Mouse (Mus musculus) spleen, adult 2 months (tissue): ENCODE measurements at regions not wholly inside any gene's neighbourhood (a gene's known extent, or its start where the extent isn't known, plus 50 kb on each side); places are given as distances from the start of the nearest gene placed in this dataset.

Experiments used
- DNase-seq, 2 experiments: peaks; one replicate each; pipeline versions ENCODE4 v3.0.0 to v3.0.0-alpha.2; 2012 to 2021; ENCODE audit warnings: low spot score in 2 of 2, low read depth in 1 of 2
- H3K27ac ChIP-seq: fragments of 200-500 bp; 2 replicates; pipeline ENCODE4 v1.5.1; 2012; ENCODE audit warnings: low read length, inconsistent platforms; ENCODE audit not compliant: insufficient read depth
- H3K27me3 ChIP-seq: fragments of 200-500 bp; 2 replicates; pipeline ENCODE4 v1.6.1; 2012; ENCODE audit warnings: mild to moderate bottlenecking, moderate library complexity, low read length, inconsistent platforms; ENCODE audit not compliant: control insufficient read depth, insufficient read depth
- H3K36me3 ChIP-seq: fragments of 200-500 bp; 2 replicates; pipeline ENCODE4 v1.6.1; 2012; ENCODE audit warnings: mild to moderate bottlenecking, low read length, inconsistent platforms; ENCODE audit not compliant: control insufficient read depth, insufficient read depth
- H3K4me1 ChIP-seq: fragments of 200-500 bp; 2 replicates; pipeline ENCODE4 v1.6.1; 2011; ENCODE audit warnings: inconsistent platforms; ENCODE audit not compliant: control insufficient read depth, insufficient read depth, insufficient read length
- H3K4me3 ChIP-seq: fragments of 200-500 bp; 2 replicates; pipeline ENCODE4 v1.5.1; 2011; ENCODE audit warnings: mild to moderate bottlenecking, inconsistent platforms; ENCODE audit not compliant: insufficient read depth, insufficient read length; ENCODE audit errors: extremely low read depth
- CTCF ChIP-seq: fragments of 200-500 bp; IDR thresholded peaks from 2 replicates; pipeline ENCODE4 v1.5.1; 2011; ENCODE audit warnings: mild to moderate bottlenecking, inconsistent platforms; ENCODE audit not compliant: insufficient read depth, insufficient read length, insufficient replicate concordance; ENCODE audit errors: extremely low read depth
- POLR2A ChIP-seq: fragments of 200-500 bp; IDR thresholded peaks from 2 replicates; pipeline ENCODE4 v1.6.1; 2011; ENCODE audit warnings: low read depth, low read length, inconsistent platforms
- WGBS: fragments of 180-500 bp; shearing (Covaris S2); methylation state at CpG from one replicate; pipeline ENCODE4 v1.1.7; 2018; 5-methylcytosine and 5-hydroxymethylcytosine counted together

DNA sequence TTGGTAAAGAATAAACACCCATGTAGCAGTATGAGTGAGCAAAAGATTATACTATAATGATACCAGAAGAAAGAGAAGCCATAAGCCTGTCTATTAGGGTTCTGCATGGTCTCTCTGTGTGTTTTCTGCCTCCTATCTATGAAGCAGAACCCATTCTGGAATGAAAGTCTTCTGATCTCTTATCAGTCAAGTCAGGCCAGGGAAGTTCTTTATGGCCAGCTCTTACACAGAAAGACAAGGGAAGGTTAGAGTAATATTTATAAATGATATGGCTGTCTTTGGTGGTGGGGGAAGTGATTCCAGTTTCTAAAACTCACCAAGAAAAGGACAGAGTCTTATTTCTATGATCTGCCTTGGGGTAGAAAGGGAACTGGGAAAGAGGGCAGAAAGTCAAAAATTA is 182.0 kb upstream of the Speer2 start:
- TF ChIP-seq POLR2A, result no peak
- no peak for TF ChIP-seq CTCF
- Histone ChIP-seq H3K36me3 (no peaks in the 10 kb centered on the region), H3K4me1 (no peaks in the 10 kb centered on the region), H3K4me3 (no peak overlapping the region), H3K27me3 (no peaks in the 10 kb centered on the region), H3K27ac (no peak overlapping the region)
- DNase-seq, result no peak

DNA sequence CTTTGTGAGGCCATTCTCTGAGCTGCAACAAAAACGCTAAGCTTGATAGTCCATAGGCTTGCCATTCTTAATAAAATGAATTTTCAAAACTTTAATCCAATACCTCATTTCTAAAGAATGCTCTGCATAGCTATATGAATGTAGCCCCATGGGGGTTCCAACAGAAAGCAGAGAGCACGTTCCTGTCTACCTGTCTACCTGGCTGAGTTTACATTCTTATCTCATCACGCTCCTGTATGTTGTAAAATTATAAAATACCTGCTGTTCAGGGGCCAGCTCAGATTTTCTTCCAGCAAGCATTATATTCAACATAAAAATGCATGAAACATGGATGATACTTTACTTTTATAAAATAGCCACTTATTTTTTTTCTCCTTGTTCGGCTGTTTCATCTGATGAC is 182.5 kb upstream of the Speer2 start:
- WGBS, result 68% methylated on average over 4 of the region's 4 CpGs

DNA sequence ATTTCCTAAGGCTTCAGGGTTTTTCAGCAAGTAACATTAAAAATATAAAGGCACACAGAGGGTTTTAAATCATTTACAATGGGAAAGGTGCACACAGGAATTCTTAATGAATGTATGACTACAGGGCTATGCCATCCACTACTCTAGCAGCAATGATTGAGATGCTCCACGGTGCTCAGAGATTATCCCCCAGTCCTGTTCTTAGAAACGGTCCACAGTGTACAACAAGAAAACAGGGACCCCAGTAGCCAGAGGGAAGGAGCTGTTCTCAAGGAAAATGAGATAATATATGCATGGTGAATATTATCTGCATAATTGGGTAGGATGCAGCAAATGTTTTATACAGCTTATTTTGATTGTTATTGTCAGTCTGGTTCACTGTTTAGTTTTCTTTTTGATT is 186.3 kb upstream of the Speer2 start:
- TF ChIP-seq CTCF (no peak), POLR2A (no peak)
- Histone ChIP-seq H3K27me3 (no peaks in the 10 kb centered on the region), H3K4me1 (no peaks in the 10 kb centered on the region), H3K4me3 (no peak overlapping the region), H3K27ac (no peak overlapping the region), H3K36me3 (no peaks in the 10 kb centered on the region)
- 79% methylated on average over 2 of the region's 2 CpGs for WGBS
- no peak for DNase-seq

More for the DNA sequence above, 182.5 kb upstream of the Speer2 start:
- Histone ChIP-seq H3K27ac (no peak overlapping the region), H3K36me3 (no peaks in the 10 kb centered on the region), H3K4me1 (no peaks in the 10 kb centered on the region), H3K27me3 (no peaks in the 10 kb centered on the region), H3K4me3 (no peak overlapping the region)
- DNase-seq, result no peak
- no peak for TF ChIP-seq POLR2A
- no peak for TF ChIP-seq CTCF

DNA sequence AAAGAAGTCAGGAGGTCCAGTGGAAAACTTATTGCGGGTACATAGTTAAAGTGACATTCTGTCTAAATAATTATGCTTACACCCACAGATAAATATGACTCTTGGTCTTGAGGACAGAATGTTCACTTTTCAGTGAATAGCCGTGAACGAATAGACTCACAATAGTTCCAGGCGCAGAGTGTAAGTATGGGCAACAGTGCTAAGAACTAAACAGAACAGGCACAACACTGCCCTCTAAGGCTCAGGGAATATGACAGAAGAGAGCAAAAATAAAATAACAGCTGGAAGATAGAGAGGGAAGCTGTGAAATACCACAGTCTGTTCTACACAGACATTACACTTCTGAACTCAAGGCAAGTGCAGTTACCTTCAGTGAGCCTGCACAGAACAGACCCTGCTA is 207.9 kb upstream of the Speer2 start:
- no peak for DNase-seq
- TF ChIP-seq CTCF, result no peak
- TF ChIP-seq POLR2A, result no peak
- H3K27me3 ChIP-seq, result no peaks in the 10 kb centered on the region
- H3K27ac ChIP-seq, result no peak overlapping the region
- H3K4me3 ChIP-seq, result no peak overlapping the region
- 87% methylated on average over 4 of the region's 4 CpGs for WGBS
- H3K4me1 ChIP-seq, result no peaks in the 10 kb centered on the region
- no peaks in the 10 kb centered on the region for H3K36me3 ChIP-seq

DNA sequence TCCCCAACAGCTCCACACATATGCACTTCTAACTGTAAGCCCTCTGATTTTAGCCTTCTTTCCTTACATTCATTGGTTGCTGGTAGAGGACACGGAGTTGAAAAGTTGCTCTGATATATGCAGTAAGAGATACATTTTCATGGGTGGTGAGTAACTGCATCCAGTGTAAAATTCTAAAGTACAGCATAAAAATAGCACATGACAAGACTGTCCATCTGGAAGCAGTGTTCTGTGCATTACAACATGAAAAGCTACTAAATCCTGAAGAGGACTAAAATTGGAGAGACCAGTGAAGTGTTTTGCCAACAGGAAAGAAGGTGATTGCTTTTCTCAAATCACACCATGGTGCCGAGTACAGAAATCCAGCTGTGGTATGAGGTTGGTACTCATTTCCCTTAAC is 210.2 kb upstream of the Speer2 start:
- TF ChIP-seq CTCF (no peak), POLR2A (no peak)
- 85% methylated on average over 2 of the region's 2 CpGs for WGBS
- no peak overlapping the region for H3K27ac ChIP-seq
- H3K4me1 ChIP-seq, result no peaks in the 10 kb centered on the region
- H3K27me3 ChIP-seq, result no peaks in the 10 kb centered on the region
- no peaks in the 10 kb centered on the region for H3K36me3 ChIP-seq
- no peak overlapping the region for H3K4me3 ChIP-seq
- no peak for DNase-seq

DNA sequence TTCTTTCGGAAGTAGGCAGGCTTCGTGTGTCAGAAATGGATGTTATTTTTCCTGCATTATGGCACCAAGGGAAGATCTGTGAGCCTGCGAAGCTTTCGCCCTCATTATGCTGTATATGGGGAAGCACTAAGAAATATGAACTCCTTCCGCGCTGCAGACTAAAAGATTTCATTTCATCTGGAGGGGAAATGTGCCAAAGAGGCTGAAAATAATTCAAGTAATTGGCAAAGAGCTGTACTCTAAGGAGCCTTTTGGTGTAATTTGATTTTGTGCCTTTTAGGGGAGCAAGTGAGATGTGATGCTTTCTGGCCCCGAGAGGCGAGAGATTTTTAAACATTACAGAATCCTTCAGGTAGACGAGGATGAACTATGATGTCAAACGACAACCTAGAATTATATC is 216.0 kb upstream of the Speer2 start:
- Histone ChIP-seq H3K4me3 (no peak overlapping the region), H3K4me1 (no peaks in the 10 kb centered on the region), H3K36me3 (no peaks in the 10 kb centered on the region), H3K27me3 (no peaks in the 10 kb centered on the region), H3K27ac (no peak overlapping the region)
- DNase-seq, result no peak
- TF ChIP-seq CTCF (no peak), POLR2A (no peak)
- WGBS, result 93% methylated on average over 10 of the region's 10 CpGs

DNA sequence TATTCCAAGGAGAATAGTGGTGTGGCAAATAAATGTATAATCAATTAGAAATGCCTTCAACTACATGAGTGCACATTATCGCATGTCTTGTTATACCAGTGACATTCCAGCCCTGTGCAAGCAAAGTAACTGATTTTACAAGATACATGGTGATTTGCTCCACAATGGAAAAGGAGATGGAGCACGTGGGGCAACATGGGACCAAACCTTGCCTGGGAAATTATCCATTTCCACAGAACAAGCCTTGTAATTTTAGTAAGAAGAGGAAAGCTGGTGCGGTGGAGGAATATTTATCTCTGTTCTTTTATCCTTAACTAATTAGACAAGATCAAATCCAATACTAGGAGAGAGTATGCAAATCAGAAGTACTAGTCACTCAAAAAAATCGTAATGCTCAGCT is 222.5 kb upstream of the Gbe1 start:
- 84% methylated on average over 4 of the region's 4 CpGs for WGBS
- no peak for TF ChIP-seq POLR2A
- no peak for TF ChIP-seq CTCF
- no peaks in the 10 kb centered on the region for H3K27me3 ChIP-seq
- H3K27ac ChIP-seq, result no peak overlapping the region
- H3K4me3 ChIP-seq, result no peak overlapping the region
- no peaks in the 10 kb centered on the region for H3K36me3 ChIP-seq
- DNase-seq, result no peak
- no peaks in the 10 kb centered on the region for H3K4me1 ChIP-seq

DNA sequence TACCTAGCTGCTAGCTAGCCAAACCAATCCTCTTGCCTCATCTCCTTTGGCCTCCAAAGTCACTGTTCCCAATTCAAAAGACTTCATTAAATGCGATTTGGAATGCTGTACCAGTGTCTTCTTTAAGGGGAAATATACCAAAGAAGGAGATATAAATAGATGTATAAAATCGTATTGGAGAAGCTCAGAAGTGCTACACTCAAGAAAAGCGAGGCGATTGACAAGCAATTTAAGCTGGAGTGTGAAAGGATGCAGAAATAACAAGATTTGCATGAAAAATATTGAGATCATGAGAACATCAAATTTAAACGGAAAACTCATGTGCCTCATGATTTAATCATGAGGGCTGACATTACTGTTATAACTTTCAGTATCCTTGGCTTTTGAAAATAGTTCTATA is 221.8 kb upstream of the Gbe1 start:
- TF ChIP-seq CTCF (no peak), POLR2A (no peak)
- Histone ChIP-seq H3K4me1 (no peaks in the 10 kb centered on the region), H3K27me3 (no peaks in the 10 kb centered on the region), H3K36me3 (no peaks in the 10 kb centered on the region), H3K4me3 (no peak overlapping the region; the same call in 1 of the 2 replicates), H3K27ac (no peak overlapping the region)
- DNase-seq, result no peak
- 88% methylated on average over 5 of the region's 5 CpGs for WGBS
